22 mouse cellular contexts compared by ENCODE assay signal in the genomic region with DNA sequence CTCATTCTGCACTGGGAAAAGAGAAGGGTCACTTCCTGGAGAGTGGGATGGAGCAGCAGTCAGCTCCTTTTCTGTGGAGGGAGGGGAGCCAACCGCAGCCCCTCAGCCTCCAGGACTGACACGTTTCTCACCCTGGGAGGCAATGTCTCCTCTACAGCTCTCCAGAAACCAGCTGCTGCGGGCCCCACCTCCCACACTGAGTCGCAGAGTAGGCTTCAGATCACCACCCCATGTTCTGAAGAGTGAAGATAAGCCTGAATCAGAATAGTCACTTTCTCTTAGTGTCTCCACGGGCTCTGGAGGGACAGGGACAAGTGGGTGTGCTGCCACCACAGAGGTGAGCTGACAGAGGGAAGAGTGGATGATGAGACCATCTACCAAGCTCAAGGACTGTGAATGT. TPM values are rescaled to one million over a fixed set of nuclear protein-coding genes. Genes with fewer than 3 reads are reported as not detected.
A peak's percentile ranks its signal among the peaks of the same experiment; 100 is the strongest.
DNase-seq lines count a peak whose midpoint lies in the region; ATAC-seq and TF ChIP-seq lines count a peak whose summit lies in the region.
"Had no signal": no experiment of that assay in that cellular context is flagged by ENCODE, and none has a peak within 500 bp of the region (broad histone marks: within the 10 kb centered on the region; RNA-seq: fewer than 3 reads in every experiment).

No protein-coding gene starts in this region.

- no peak; the same call in 1 of the 2 replicates for ATAC-seq in heart, embryonic 15.5 days (replicated peaks; ENCODE audit: insufficient number of reproducible peaks, insufficient read depth, low FRiP score, low read depth)
- ATAC-seq in liver, embryonic 12.5 days = peak; percentile 53; the same call in 1 of the 2 replicates
- no peak for ATAC-seq in liver, postnatal 0 days
- ATAC-seq: CD4-positive, CD25-positive, alpha-beta regulatory T cell, adult 4 months; forebrain, embryonic 16.5 days; intestine, embryonic 16.5 days had no signal

- H3K27me3 ChIP-seq in heart, embryonic 10.5 days (ENCODE audit: insufficient read depth, poor library complexity, severe bottlenecking) = no peaks in the 10 kb centered on the region
- no peaks in the 10 kb centered on the region for H3K27me3 ChIP-seq in heart, embryonic 15.5 days
- no peaks in the 10 kb centered on the region; the same call in 1 of the 2 replicates for H3K27me3 ChIP-seq in liver, embryonic 12.5 days (replicated peaks)
- no peaks in the 10 kb centered on the region for H3K27me3 ChIP-seq in liver, postnatal 0 days (ENCODE audit: insufficient read depth, low read length)
- H3K27me3 ChIP-seq in limb, embryonic 10.5 days (ENCODE audit: low read depth, poor library complexity, severe bottlenecking) = no peaks in the 10 kb centered on the region
- H3K27me3 ChIP-seq: embryonic facial prominence, embryonic 13.5 days; forebrain, embryonic 12.5 days; hindbrain, embryonic 15.5 days had no signal

- TF ChIP-seq EP300 in liver, postnatal 0 days (IDR thresholded peaks at IDR 0.05; ENCODE audit: low read depth) = no peak

- DNase-seq in heart, embryonic 10.5 days (ENCODE audit: low spot score) = no peak
- no peak for DNase-seq in heart, adult 9 months (ENCODE audit: low spot score in 2 of 2)
- DNase-seq in heart, adult 11 months = no peak
- no peak for DNase-seq in liver, postnatal 0 days
- no peak for DNase-seq in ovary, adult 18-20 months (ENCODE audit: low spot score)
- DNase-seq in limb, embryonic 10.5 days (ENCODE audit: low spot score) = no peak
- DNase-seq: adrenal gland, postnatal 10 days; B cell, adult 2 months; cerebellum, adult 18-20 months; cerebellum, adult 9-11 months; cerebellum, postnatal 36 days; gastrocnemius, postnatal 14 days; heart, postnatal 10 days had no signal

- no peak overlapping the region for H3K9ac ChIP-seq in heart, embryonic 15.5 days
- no peak overlapping the region for H3K9ac ChIP-seq in liver, embryonic 12.5 days
- no peak overlapping the region for H3K9ac ChIP-seq in liver, postnatal 0 days (replicated peaks)
- H3K9ac ChIP-seq: embryonic facial prominence, embryonic 13.5 days; forebrain, embryonic 12.5 days; hindbrain, embryonic 15.5 days had no signal

- H3K4me1 ChIP-seq in heart, embryonic 10.5 days = peaks cover 43% of the 10 kb centered on the region
- peaks cover 27% of the 10 kb centered on the region for H3K4me1 ChIP-seq in heart, embryonic 15.5 days (replicated peaks)
- peaks cover 16% of the 10 kb centered on the region for H3K4me1 ChIP-seq in liver, embryonic 12.5 days
- H3K4me1 ChIP-seq in liver, postnatal 0 days (ENCODE audit: insufficient read depth) = no peaks in the 10 kb centered on the region
- no peaks in the 10 kb centered on the region for H3K4me1 ChIP-seq in limb, embryonic 10.5 days
- H3K4me1 ChIP-seq: forebrain, embryonic 12.5 days; hindbrain, embryonic 15.5 days had no signal

- no peak overlapping the region for H3K4me3 ChIP-seq in heart, embryonic 10.5 days
- no peak overlapping the region for H3K4me3 ChIP-seq in heart, embryonic 15.5 days
- no peak overlapping the region for H3K4me3 ChIP-seq in liver, embryonic 12.5 days
- no peak overlapping the region for H3K4me3 ChIP-seq in liver, postnatal 0 days (ENCODE audit: low read depth, low read length)
- H3K4me3 ChIP-seq in limb, embryonic 10.5 days = no peak overlapping the region
- H3K4me3 ChIP-seq: embryonic facial prominence, embryonic 13.5 days; forebrain, embryonic 12.5 days; hindbrain, embryonic 15.5 days had no signal

- no peak for TF ChIP-seq CTCF in liver, postnatal 0 days (IDR thresholded peaks at IDR 0.05; ENCODE audit: low read depth)

- peaks cover 98% of the 10 kb centered on the region for H3K36me3 ChIP-seq in heart, embryonic 10.5 days
- H3K36me3 ChIP-seq in heart, embryonic 15.5 days = peaks cover 53% of the 10 kb centered on the region
- no peaks in the 10 kb centered on the region; the same call in 1 of the 2 replicates for H3K36me3 ChIP-seq in liver, embryonic 12.5 days
- no peaks in the 10 kb centered on the region for H3K36me3 ChIP-seq in liver, postnatal 0 days (replicated peaks; ENCODE audit: insufficient read depth, low read length)
- peaks cover 100% of the 10 kb centered on the region for H3K36me3 ChIP-seq in limb, embryonic 10.5 days
- H3K36me3 ChIP-seq: G1E had no signal

- WGBS in heart, embryonic 10.5 days = 42% methylated on average over 5 of the region's 5 CpGs
- WGBS in heart, embryonic 15.5 days = 31% methylated on average over 5 of the region's 5 CpGs
- WGBS in liver, embryonic 12.5 days (ENCODE audit: insufficient replicate concordance) = 35% methylated on average over 5 of the region's 5 CpGs
- WGBS in liver, postnatal 0 days (ENCODE audit: insufficient replicate concordance) = 61% methylated on average over 5 of the region's 5 CpGs
- WGBS in limb, embryonic 10.5 days = 69% methylated on average over 5 of the region's 5 CpGs

- H3K9me3 ChIP-seq in heart, embryonic 10.5 days = no peaks in the 10 kb centered on the region
- H3K9me3 ChIP-seq in heart, embryonic 15.5 days (replicated peaks) = no peaks in the 10 kb centered on the region
- H3K9me3 ChIP-seq in liver, embryonic 12.5 days (replicated peaks) = no peaks in the 10 kb centered on the region
- no peaks in the 10 kb centered on the region for H3K9me3 ChIP-seq in liver, postnatal 0 days (ENCODE audit: low read length)
- H3K9me3 ChIP-seq in limb, embryonic 10.5 days (replicated peaks) = no peaks in the 10 kb centered on the region
- H3K9me3 ChIP-seq: embryonic facial prominence, embryonic 13.5 days; forebrain, embryonic 12.5 days; G1E; hindbrain, embryonic 15.5 days had no signal

- H3K4me2 ChIP-seq in heart, embryonic 15.5 days = no peak overlapping the region
- H3K4me2 ChIP-seq in liver, embryonic 12.5 days = no peak overlapping the region
- H3K4me2 ChIP-seq in liver, postnatal 0 days (ENCODE audit: low read depth, low read length) = no peak overlapping the region
- H3K4me2 ChIP-seq: embryonic facial prominence, embryonic 13.5 days; forebrain, embryonic 12.5 days; hindbrain, embryonic 15.5 days had no signal

- peak overlapping the region; percentile 59 for H3K27ac ChIP-seq in heart, embryonic 10.5 days
- peak overlapping the region; percentile 41 for H3K27ac ChIP-seq in heart, embryonic 15.5 days
- no peak overlapping the region for H3K27ac ChIP-seq in liver, embryonic 12.5 days
- no peak overlapping the region for H3K27ac ChIP-seq in liver, postnatal 0 days (ENCODE audit: low read depth)
- no peak overlapping the region for H3K27ac ChIP-seq in limb, embryonic 10.5 days
- H3K27ac ChIP-seq: embryonic facial prominence, embryonic 13.5 days; forebrain, embryonic 12.5 days; hindbrain, embryonic 15.5 days had no signal

RNA-seq across cellular contexts. Expression of a gene that starts 20.3 kb away (rescaled TPM):
- polyA plus RNA-seq in heart, embryonic 10.5 days (2016; fragmentation: Nextera tagmentation; extraction: Ambion mirVana) = 56.7 and 78.7 TPM in 2 replicates
- 44.5 and 45.9 TPM in 2 replicates for polyA plus RNA-seq in heart, embryonic 15.5 days (2015; fragmentation: Nextera tagmentation; extraction: Ambion mirVana)
- polyA plus RNA-seq in liver, embryonic 12.5 days (2016; fragmentation: Nextera tagmentation; extraction: Ambion mirVana) = 3.9 and 4.0 TPM in 2 replicates
- polyA plus RNA-seq in liver, postnatal 0 days (2015; fragmentation: Nextera tagmentation; extraction: Ambion mirVana) = 0.27 and 0.31 TPM in 2 replicates
- 56.3 and 64.0 TPM in 2 replicates for polyA plus RNA-seq in limb, embryonic 10.5 days (2016; fragmentation: Nextera tagmentation; extraction: Ambion mirVana)
- polyA plus RNA-seq: G1E had no signal

RNA-seq across cellular contexts. Expression of a gene that starts 33.9 kb away (rescaled TPM):
- 33.4 and 38.8 TPM in 2 replicates for polyA plus RNA-seq in heart, embryonic 10.5 days (2016; fragmentation: Nextera tagmentation; extraction: Ambion mirVana)
- 29.3 and 30.1 TPM in 2 replicates for polyA plus RNA-seq in heart, embryonic 15.5 days (2015; fragmentation: Nextera tagmentation; extraction: Ambion mirVana)
- 21.4 and 23.6 TPM in 2 replicates for polyA plus RNA-seq in liver, embryonic 12.5 days (2016; fragmentation: Nextera tagmentation; extraction: Ambion mirVana)
- 13.3 and 15.8 TPM in 2 replicates for polyA plus RNA-seq in liver, postnatal 0 days (2015; fragmentation: Nextera tagmentation; extraction: Ambion mirVana)
- 51.3 and 55.0 TPM in 2 replicates for polyA plus RNA-seq in limb, embryonic 10.5 days (2016; fragmentation: Nextera tagmentation; extraction: Ambion mirVana)

RNA-seq across cellular contexts. Expression of a gene that starts 47.3 kb away (rescaled TPM):
- 13.2 and 15.3 TPM in 2 replicates for polyA plus RNA-seq in heart, embryonic 10.5 days (2016; fragmentation: Nextera tagmentation; extraction: Ambion mirVana)
- polyA plus RNA-seq in heart, embryonic 15.5 days (2015; fragmentation: Nextera tagmentation; extraction: Ambion mirVana) = 8.8 and 11.9 TPM in 2 replicates
- polyA plus RNA-seq in liver, embryonic 12.5 days (2016; fragmentation: Nextera tagmentation; extraction: Ambion mirVana) = 5.5 and 5.7 TPM in 2 replicates
- 2.9 and 3.9 TPM in 2 replicates for polyA plus RNA-seq in liver, postnatal 0 days (2015; fragmentation: Nextera tagmentation; extraction: Ambion mirVana)
- polyA plus RNA-seq in limb, embryonic 10.5 days (2016; fragmentation: Nextera tagmentation; extraction: Ambion mirVana) = 13.0 and 16.3 TPM in 2 replicates

Comparison
In these comparisons a context has a peak if more than half of its experiments do, and no peak if none do; other contexts are left out.
1. H3K27ac ChIP-seq: peak in heart, embryonic 10.5 days (single experiment) and heart, embryonic 15.5 days (single experiment); none in liver, embryonic 12.5 days (single experiment), liver, postnatal 0 days (single experiment) and limb, embryonic 10.5 days (single experiment).